Mouse (Mus musculus): ENCODE data around the gene Clec4a1. TPM values are rescaled to one million over a fixed set of nuclear protein-coding genes. Genes with fewer than 3 reads are reported as not detected.
A peak's percentile ranks its signal among the peaks of the same experiment; 100 is the strongest.

Clec4a1 gene
- total RNA-seq (2015; ENCODE audit: low replicate concordance) (35.1 and 68.6 TPM in 2 replicates), total RNA-seq (2017; ENCODE audit: low replicate concordance) (7.2 and 10.0 TPM in 2 replicates)

GRCm38 (mm10) chr6:122921451-122921850, at the start of gene Clec4a1:
TSS of gene Clec4a1 (plus strand) at chr6:122921848.
- ATAC-seq (replicated peaks; ENCODE audit: low FRiP score, poor library complexity, severe bottlenecking), result no peak

- no peak for ATAC-seq (replicated peaks; ENCODE audit: low FRiP score, poor library complexity, severe bottlenecking)
Observed at GRCm38 (mm10) chr6:122872800-122873199, 48.8 kb upstream of the Clec4a1 start.

GRCm38 (mm10) chr6:122873871-122874719, 47.6 kb upstream of the Clec4a1 start, which contains the start of gene Necap1:
TSS of gene Necap1 (plus strand) at chr6:122874474.
- ATAC-seq (replicated peaks; ENCODE audit: low FRiP score, poor library complexity, severe bottlenecking), result peak; percentile 96

- peak; percentile 59 for ATAC-seq (replicated peaks; ENCODE audit: low FRiP score, poor library complexity, severe bottlenecking)
Observed at GRCm38 (mm10) chr6:122874720-122875389, 46.8 kb upstream of the Clec4a1 start.

GRCm38 (mm10) chr6:122879141-122879735, 42.4 kb upstream of the Clec4a1 start:
- no peak for ATAC-seq (replicated peaks; ENCODE audit: low FRiP score, poor library complexity, severe bottlenecking)

- no peak for ATAC-seq (replicated peaks; ENCODE audit: low FRiP score, poor library complexity, severe bottlenecking)
Observed at GRCm38 (mm10) chr6:122879781-122880505, 41.7 kb upstream of the Clec4a1 start.

DNA sequence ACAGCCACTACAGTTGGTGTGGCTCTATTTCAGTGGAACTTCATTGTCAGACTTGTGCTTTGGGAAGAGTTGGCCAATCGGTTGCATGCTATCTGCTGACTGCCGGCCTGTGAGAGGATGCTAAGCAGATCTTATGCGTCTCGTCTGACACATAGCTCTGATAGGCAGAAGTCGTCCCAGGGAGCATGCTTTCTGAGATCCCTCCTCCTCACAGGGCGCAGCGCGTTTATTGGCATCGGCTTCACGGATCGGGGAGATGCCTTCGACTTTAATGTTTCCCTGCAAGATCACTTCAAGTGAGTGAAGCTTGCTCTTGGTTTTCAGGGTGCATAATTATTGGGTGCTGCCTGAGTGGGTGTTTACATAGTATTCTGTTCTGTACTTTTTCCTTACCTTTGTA, 40.4 kb upstream of the Clec4a1 start:
- no peak for ATAC-seq (replicated peaks; ENCODE audit: low FRiP score, poor library complexity, severe bottlenecking)

DNA sequence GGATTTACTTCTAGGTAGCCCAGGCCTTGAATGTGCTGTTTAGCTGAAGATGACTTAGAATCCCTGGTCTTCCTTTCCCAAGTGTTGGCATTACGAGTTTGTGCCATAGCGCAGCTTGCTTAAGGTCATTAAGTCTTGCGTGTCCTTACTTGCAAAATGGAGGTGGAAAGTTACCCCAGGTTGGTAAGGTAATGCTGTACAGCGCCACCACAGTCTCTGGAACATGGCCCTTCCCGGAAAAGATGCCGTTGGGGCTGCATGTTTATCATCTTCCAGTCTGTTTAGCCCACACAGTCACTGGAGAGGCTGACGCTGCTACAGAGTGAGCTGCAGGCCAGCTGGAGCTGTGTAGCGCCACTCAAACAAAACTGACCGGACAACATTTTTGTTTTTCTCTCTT, 38.0 kb upstream of the Clec4a1 start:
- no peak for ATAC-seq (replicated peaks; ENCODE audit: low FRiP score, poor library complexity, severe bottlenecking)

GRCm38 (mm10) chr6:122889599-122889998, 32.0 kb upstream of the Clec4a1 start:
- ATAC-seq (replicated peaks; ENCODE audit: low FRiP score, poor library complexity, severe bottlenecking), result no peak

DNA sequence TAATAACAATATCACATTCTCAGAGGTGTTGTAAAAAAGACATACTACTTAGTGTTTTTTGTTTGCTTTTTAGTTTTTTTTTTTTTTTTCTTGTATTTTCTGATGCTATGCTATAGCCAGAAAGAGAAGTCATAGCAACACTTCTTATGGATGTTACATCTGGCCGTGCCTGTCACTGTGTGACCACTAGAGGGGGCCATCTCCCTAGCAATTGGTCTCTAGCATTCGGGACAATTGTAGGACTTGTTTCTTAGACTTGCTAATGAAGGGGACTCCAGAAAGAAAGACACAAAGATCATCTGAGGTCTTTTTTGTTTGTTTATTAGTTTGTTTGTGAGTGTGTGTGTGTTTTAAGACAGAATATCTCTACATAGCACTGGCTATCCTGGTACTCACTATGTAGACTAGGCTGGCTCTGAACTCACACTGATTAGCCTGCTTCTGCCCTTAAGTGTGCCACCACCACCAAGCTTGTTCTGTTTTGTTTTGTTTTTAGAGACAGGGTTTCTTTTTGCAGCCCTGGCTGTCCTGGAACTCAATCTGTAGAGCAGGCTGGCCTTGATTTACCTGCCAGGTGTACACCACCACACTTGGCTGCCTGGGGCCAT, 29.1 kb upstream of the Clec4a1 start:
- peak; percentile 64 for ATAC-seq (replicated peaks; ENCODE audit: low FRiP score, poor library complexity, severe bottlenecking)

- ATAC-seq (replicated peaks; ENCODE audit: low FRiP score, poor library complexity, severe bottlenecking), result no peak
Observed at GRCm38 (mm10) chr6:122919922-122920321, 1.7 kb upstream of the Clec4a1 start.

DNA sequence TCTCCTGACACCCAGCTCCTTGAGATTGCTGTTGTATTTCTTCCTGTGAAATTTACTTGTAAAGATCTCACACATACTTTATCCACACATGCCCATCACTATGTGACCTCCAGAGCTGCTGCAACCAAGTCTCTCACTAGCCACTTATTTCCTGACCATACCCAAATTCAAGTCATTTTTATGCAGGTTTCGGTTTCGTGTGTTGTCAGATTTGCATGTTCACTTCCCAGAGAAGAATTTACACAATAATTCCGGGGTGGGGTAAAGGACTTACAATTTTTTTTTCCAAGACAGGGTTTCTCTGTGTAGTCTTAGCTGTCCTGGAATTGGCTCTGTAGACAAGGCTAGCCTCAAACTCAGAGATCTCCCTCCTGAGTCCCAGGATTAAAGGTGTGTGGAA, 13.2 kb downstream of the Clec4a1 start:
- no peak for ATAC-seq (replicated peaks; ENCODE audit: low FRiP score, poor library complexity, severe bottlenecking)

DNA sequence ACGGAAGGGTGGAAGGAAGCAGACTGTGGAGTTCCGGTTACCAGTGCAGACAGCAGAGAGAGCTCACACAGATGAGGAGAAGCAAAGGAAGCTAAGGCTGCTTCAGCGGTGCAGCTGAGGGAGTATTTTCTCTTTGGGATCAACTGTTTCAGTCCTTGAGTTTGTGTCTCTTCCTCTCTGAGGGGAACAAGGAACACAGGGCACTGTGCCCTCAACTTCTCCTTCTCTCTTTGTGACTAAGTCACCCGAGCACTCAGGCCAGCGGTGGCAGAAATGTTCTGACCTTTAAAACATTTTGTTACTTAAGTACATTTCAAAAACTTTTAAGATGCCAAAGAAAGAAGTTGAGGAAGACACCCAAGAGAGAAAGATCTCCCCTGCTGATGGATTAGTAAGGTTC, 18.0 kb downstream of the Clec4a1 start:
- no peak for ATAC-seq (replicated peaks; ENCODE audit: low FRiP score, poor library complexity, severe bottlenecking)

DNA sequence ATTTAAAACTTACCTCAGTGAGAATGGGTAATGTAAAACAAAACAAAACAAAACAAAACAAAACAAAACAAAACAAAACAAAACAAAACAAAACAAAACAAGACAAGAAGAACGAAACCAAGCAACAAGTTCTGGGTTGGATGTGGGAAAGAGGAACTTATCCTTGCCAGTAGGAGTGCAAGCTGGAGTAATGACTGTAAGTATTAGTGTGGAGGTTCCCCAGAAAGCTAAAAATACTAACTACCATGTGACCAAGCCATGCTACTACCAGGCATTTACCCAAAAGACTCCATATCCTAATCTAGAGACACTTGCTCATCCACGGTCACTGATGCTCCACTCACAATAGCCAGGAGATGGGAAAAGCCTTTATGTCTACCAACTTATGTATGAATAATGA, 25.1 kb downstream of the Clec4a1 start:
- no peak for ATAC-seq (replicated peaks; ENCODE audit: low FRiP score, poor library complexity, severe bottlenecking)

DNA sequence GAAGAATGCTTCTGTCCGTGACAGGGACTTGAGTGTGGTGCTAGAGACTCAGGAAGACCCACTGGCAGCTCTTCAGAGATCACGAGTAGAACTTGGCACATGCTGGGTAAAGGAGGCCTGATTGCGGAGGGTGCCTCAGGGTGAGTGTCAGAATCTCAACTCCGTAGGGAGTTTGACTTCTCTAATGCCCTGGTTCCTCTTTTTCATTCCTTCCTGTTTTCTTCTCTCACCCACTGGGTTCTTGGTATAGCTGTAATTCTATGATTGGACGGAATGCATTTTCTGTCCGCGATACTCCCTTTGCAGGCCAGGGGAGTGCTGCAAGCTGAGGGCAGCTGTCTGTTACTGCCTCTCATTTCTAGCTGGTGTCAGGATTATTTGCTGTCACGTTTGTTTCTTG, 30.8 kb downstream of the Clec4a1 start, which contains the start of gene Clec4a3:
Clec4a3 (plus strand) TSS at position 115 of the 400 bp plus-strand sequence.
- no peak for ATAC-seq (replicated peaks; ENCODE audit: low FRiP score, poor library complexity, severe bottlenecking)

- ATAC-seq (replicated peaks; ENCODE audit: low FRiP score, poor library complexity, severe bottlenecking), result no peak
Observed at GRCm38 (mm10) chr6:122964562-122964961, 42.9 kb downstream of the Clec4a1 start.

DNA sequence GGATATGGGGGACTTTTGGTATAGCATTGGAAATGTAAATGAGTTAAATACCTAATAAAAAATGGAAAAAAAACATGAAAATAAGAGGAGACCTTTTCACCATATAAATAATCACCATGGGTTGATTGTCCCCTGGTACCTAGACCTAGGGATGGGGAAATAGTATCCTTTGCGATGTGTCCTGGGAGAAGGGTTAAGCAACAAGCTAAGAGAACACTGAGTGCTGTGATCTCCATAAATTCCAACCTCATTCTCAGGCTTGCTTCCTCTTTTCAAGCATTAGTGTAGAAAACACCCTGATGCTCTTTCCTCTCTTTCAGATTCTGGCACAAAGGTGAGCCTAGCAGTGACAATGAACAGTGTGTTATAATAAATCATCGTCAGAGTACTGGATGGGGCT, 47.4 kb downstream of the Clec4a1 start:
- no peak for ATAC-seq (replicated peaks; ENCODE audit: low FRiP score, poor library complexity, severe bottlenecking)

Data from erythroblast, adult 5-6 weeks (primary cell).